Mouse (Mus musculus) stomach, embryonic 16.5 days (tissue): ENCODE results near the gene Cdkl2. TPM values are rescaled to one million over a fixed set of nuclear protein-coding genes. Genes with fewer than 3 reads are reported as not detected.

ENCODE experiments used
- ATAC-seq: fragments of 200-750 bp; cut with Nextera tagmentation; 2 replicates; pipeline ENCODE4 v1.8.0; 2017; ENCODE audit warnings: moderate number of reproducible peaks, moderate TSS enrichment; ENCODE audit not compliant: insufficient read depth, low FRiP score
- H3K27ac ChIP-seq: fragments of 300-500 bp; sonication (generic); 2 replicates; pipeline ENCODE4 v1.5.1; 2014; ENCODE audit warnings: low read length
- H3K27me3 ChIP-seq: fragments of 300-500 bp; sonication (generic); 2 replicates; pipeline ENCODE4 v1.6.1; 2014; ENCODE audit warnings: low read length, control low read depth, mixed read lengths; ENCODE audit not compliant: control insufficient read depth, insufficient read depth
- H3K36me3 ChIP-seq: fragments of 300-500 bp; sonication (generic); 2 replicates; pipeline ENCODE4 v1.6.1; 2014; ENCODE audit warnings: low read length; ENCODE audit not compliant: control insufficient read depth, insufficient read depth
- H3K4me1 ChIP-seq: fragments of 300-500 bp; sonication (generic); 2 replicates; pipeline ENCODE4 v1.6.1; 2014; ENCODE audit warnings: low read length, control low read depth, mixed read lengths; ENCODE audit not compliant: control insufficient read depth, insufficient read depth
- H3K4me2 ChIP-seq: fragments of 300-500 bp; sonication (generic); 2 replicates; pipeline ENCODE4 v1.6.1; 2014; ENCODE audit warnings: low read depth, low read length, mixed read lengths
- H3K4me3 ChIP-seq: fragments of 300-500 bp; sonication (generic); replicated peaks from 2 replicates; pipeline ENCODE4 v1.5.1; 2014; ENCODE audit warnings: mild to moderate bottlenecking, low read length
- H3K9ac ChIP-seq: fragments of 300-500 bp; sonication (generic); 2 replicates; pipeline ENCODE4 v1.6.1; 2014; ENCODE audit warnings: low read length
- H3K9me3 ChIP-seq: fragments of 300-500 bp; sonication (generic); replicated peaks from 2 replicates; pipeline ENCODE4 v1.6.1; 2016; ENCODE audit warnings: low read length, control low read depth; ENCODE audit not compliant: control insufficient read depth
- WGBS: fragments of 180-500 bp; shearing (Covaris S2); extraction: QIAGEN DNeasy Blood & Tissue Kit; methylation state at CpG from one replicate; pipeline ENCODE4 v1.1.7; 2014; 5-methylcytosine and 5-hydroxymethylcytosine counted together
- polyA plus RNA-seq: library from polyadenylated mRNA; unstranded; fragments of >200 nt; fragmentation: Nextera tagmentation; extraction: Ambion mirVana; gene quantifications from 2 replicates; pipeline ENCODE4 v1.2.1, GENCODE M21; 2015

Cdkl2 gene
- polyA plus RNA-seq, 1 experiment from 2014 or later, result 5.0 TPM

DNA sequence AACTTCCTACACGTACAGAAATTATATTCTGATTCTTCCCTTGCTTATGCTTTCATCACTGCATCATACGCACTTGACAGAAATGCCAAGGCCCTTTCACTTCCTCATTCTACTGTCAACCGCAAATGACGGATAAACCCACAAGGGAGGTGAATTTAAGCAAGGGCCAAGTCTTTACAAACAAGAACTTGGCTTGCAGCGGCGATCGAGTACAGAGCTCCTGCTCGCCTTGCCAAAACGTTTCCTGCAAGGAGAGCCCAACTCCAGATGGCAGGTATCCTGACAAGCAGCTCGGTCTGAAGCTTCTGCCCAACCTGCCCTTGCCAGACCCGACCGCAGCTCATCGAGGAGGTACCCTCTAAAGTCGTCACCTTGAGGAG, 81.4 kb downstream of the Cdkl2 start:
- H3K4me3 ChIP-seq, result peak overlapping the region; percentile 79
- H3K36me3 ChIP-seq, result 0 out of 2 replicates have a peak, but pooled peaks cover 3% of the 10 kb centered on the region
- H3K27me3 ChIP-seq, result no peaks in the 10 kb centered on the region
- H3K4me2 ChIP-seq, result peak overlapping the region; percentile 79
- WGBS, result under 1% methylated on average over 14 of the region's 14 CpGs
- peak overlapping the region; percentile 85 for H3K9ac ChIP-seq
- peaks cover 17% of the 10 kb centered on the region for H3K4me1 ChIP-seq
- H3K9me3 ChIP-seq, result no peaks in the 10 kb centered on the region
- peak overlapping the region; percentile 99 for H3K27ac ChIP-seq
- ATAC-seq, result no peak

DNA sequence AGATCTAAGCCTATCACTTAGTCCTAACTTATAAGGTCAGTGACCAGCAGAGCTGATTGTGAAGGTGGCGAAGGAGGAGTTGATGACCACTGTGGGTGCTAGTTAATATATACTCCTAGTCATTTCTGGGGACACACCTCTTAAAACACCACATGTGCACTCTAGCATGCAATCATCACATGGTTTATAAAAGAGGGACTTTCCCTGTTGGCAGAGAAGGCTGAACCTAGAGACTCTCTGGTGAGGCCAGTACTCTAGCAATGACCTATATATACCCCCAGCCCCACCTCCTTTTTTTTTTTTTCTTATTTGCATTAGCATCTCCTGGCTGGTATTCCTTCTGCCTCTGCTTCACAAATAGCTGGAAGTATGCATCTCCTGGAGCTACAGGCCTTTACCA, 82.3 kb downstream of the Cdkl2 start:
- Histone ChIP-seq H3K27me3 (no peaks in the 10 kb centered on the region), H3K4me1 (peaks cover 17% of the 10 kb centered on the region), H3K4me2 (peak overlapping the region; percentile 79), H3K36me3 (0 out of 2 replicates have a peak, but pooled peaks cover 3% of the 10 kb centered on the region), H3K27ac (peak overlapping the region; percentile 99), H3K9ac (peak overlapping the region; percentile 85), H3K9me3 (no peaks in the 10 kb centered on the region), H3K4me3 (peak overlapping the region; percentile 79)
- ATAC-seq, result no peak
- WGBS, result 72% methylated on average over 1 of the region's 1 CpGs

DNA sequence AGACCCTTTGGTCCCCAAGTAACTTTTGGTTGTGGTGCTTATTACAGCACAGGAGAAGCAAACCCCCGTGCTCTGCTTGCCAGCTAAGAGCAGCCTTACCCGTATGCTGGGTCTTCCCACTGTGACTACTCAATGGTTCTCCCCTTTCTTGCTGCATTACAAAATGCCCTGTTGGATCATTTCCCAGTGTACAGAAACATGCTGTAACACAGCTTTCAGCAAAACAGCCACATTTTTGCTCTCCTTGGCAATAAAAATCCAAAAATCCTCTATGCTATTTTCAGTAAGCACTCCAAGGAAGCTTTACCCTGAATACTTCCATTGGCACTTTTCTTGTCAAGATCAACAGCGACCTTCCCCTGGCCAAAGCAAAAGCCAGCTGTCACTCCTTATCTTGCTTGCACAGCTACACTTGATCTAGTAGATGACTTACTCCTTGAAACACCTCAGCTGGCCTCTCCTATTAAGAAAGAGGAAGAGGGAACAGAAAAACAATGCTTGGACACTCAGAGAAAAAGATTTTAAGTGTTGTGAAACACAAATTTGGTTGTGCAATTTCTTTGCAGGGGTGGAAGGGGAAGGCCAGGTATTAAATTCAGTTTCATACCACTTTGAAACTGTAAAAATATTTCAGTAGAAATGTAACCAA, 83.0 kb downstream of the Cdkl2 start:
- WGBS, result 34% methylated on average over 3 of the region's 3 CpGs
- Histone ChIP-seq H3K4me2 (peak overlapping the region; percentile 79), H3K27me3 (no peaks in the 10 kb centered on the region), H3K27ac (peak overlapping the region; percentile 71), H3K9me3 (no peaks in the 10 kb centered on the region), H3K4me3 (peak overlapping the region; percentile 16), H3K36me3 (0 out of 2 replicates have a peak, but pooled peaks cover 3% of the 10 kb centered on the region), H3K9ac (peak overlapping the region; percentile 47; the same call in 1 of the 2 replicates), H3K4me1 (peaks cover 17% of the 10 kb centered on the region)
- ATAC-seq, result no peak

GRCm38 (mm10) chr5:91959986-91960385, 83.7 kb downstream of the Cdkl2 start:
- no peak for ATAC-seq
- WGBS, result 64% methylated on average over 1 of the region's 1 CpGs

GRCm38 (mm10) chr5:91959096-91959495, 84.6 kb downstream of the Cdkl2 start:
- Histone ChIP-seq H3K4me3 (no peak overlapping the region), H3K4me2 (no peak overlapping the region), H3K27ac (no peak overlapping the region), H3K9me3 (no peaks in the 10 kb centered on the region), H3K9ac (no peak overlapping the region), H3K4me1 (peaks cover 17% of the 10 kb centered on the region), H3K27me3 (no peaks in the 10 kb centered on the region), H3K36me3 (peaks cover 6% of the 10 kb centered on the region; the same call in 1 of the 2 replicates)
- ATAC-seq, result no peak
- WGBS, result 76% methylated on average over 1 of the region's 1 CpGs

More at GRCm38 (mm10) chr5:91959986-91960385, 83.7 kb downstream of the Cdkl2 start:
- Histone ChIP-seq H3K4me2 (peak overlapping the region; percentile 79), H3K9ac (no peak overlapping the region), H3K9me3 (no peaks in the 10 kb centered on the region), H3K4me1 (peaks cover 17% of the 10 kb centered on the region), H3K36me3 (0 out of 2 replicates have a peak, but pooled peaks cover 3% of the 10 kb centered on the region), H3K4me3 (no peak overlapping the region), H3K27me3 (no peaks in the 10 kb centered on the region), H3K27ac (no peak overlapping the region; the same call in 1 of the 2 replicates)

GRCm38 (mm10) chr5:91956991-91957760, 86.5 kb downstream of the Cdkl2 start:
- Histone ChIP-seq H3K36me3 (peaks cover 9% of the 10 kb centered on the region), H3K9me3 (no peaks in the 10 kb centered on the region), H3K9ac (no peak overlapping the region), H3K4me1 (peaks cover 17% of the 10 kb centered on the region), H3K27ac (no peak overlapping the region), H3K4me2 (no peak overlapping the region), H3K27me3 (no peaks in the 10 kb centered on the region), H3K4me3 (no peak overlapping the region)
- ATAC-seq, result no peak
- 86% methylated on average over 3 of the region's 3 CpGs for WGBS

Other genes with a start within 250 kb of the Cdkl2 start
- gene Rchy1, start 80.8 kb downstream of the Cdkl2 start, polyA plus RNA-seq, result 75.3 and 75.6 TPM in 2 replicates
- gene Odaph, start 56.4 kb downstream of the Cdkl2 start, polyA plus RNA-seq, result 0.54 and 0.95 TPM in 2 replicates
- 141 and 146 TPM in 2 replicates for gene G3bp2, start 39.8 kb upstream of the Cdkl2 start, polyA plus RNA-seq
- gene Uso1, start 94.1 kb upstream of the Cdkl2 start, polyA plus RNA-seq, result 46.8 and 50.7 TPM in 2 replicates
- not detected in 2 replicates for gene U90926, start 171.5 kb upstream of the Cdkl2 start, polyA plus RNA-seq
- 0.48 and 0.60 TPM in 2 replicates for gene Ppef2, start 212.4 kb upstream of the Cdkl2 start, polyA plus RNA-seq
- gene Naaa, start 234.3 kb upstream of the Cdkl2 start, polyA plus RNA-seq, result 21.4 and 22.1 TPM in 2 replicates